Mouse (Mus musculus) CH12F3 (cell line): ENCODE data around the gene Gpha2.

Experiments used
- in situ Hi-C: fragments of 300-500 bp; cut with MboI; formaldehyde crosslinking; loops from 2 replicates; pipeline ENCODE4 v1.14.3; 2020; ENCODE audit warnings: low sequenced_read_pairs

Gene Gpha2

GRCm38 (mm10) chr19:6241274-6242107 lies 15.3 kb downstream of the Gpha2 start, which contains the start of gene Atg2a:
Atg2a (plus strand) TSS chr19:6241668.
- in situ Hi-C loops: no loop called here

GRCm38 (mm10) chr19:6242281-6242680 lies 16.1 kb downstream of the Gpha2 start:
- in situ Hi-C loops: no loop called here

- in situ Hi-C loops: no loop called here
Measured at GRCm38 (mm10) chr19:6243226-6243625, 17.0 kb downstream of the Gpha2 start.

GRCm38 (mm10) chr19:6245806-6246205 lies 19.6 kb downstream of the Gpha2 start:
- in situ Hi-C loops: no loop called here

GRCm38 (mm10) chr19:6247526-6248300 lies 21.5 kb downstream of the Gpha2 start:
- in situ Hi-C loops: no loop called here

- in situ Hi-C loops: no loop called here
Measured at GRCm38 (mm10) chr19:6253021-6253420, 26.8 kb downstream of the Gpha2 start.

- in situ Hi-C loops: loop anchor here (5.0 kb wide), 1 partner anchor 47 kb away; the partner anchor contains the start of gene Cdc42bpg
Measured at GRCm38 (mm10) chr19:6260428-6260827, 34.2 kb downstream of the Gpha2 start.

GRCm38 (mm10) chr19:6260946-6261345 lies 34.8 kb downstream of the Gpha2 start:
- in situ Hi-C loops: loop anchor here (5.0 kb wide), 1 partner anchor 46 kb away; the partner anchor contains the start of gene Cdc42bpg

GRCm38 (mm10) chr19:6261379-6261778 lies 35.2 kb downstream of the Gpha2 start:
- in situ Hi-C loops: loop anchor here (5.0 kb wide), 1 partner anchor 46 kb away; the partner anchor contains the start of gene Cdc42bpg

- in situ Hi-C loops: loop anchor here (5.0 kb wide), 1 partner anchor 45 kb away; the partner anchor contains the start of gene Cdc42bpg
Measured at GRCm38 (mm10) chr19:6262222-6262621, 36.0 kb downstream of the Gpha2 start.

- in situ Hi-C loops: loop anchor here (5.0 kb wide), 1 partner anchor 44 kb away; the partner anchor contains the start of gene Cdc42bpg
Measured at GRCm38 (mm10) chr19:6262839-6263433, 36.8 kb downstream of the Gpha2 start.

GRCm38 (mm10) chr19:6264200-6264599 lies 38.0 kb downstream of the Gpha2 start:
- in situ Hi-C loops: loop anchor here (5.0 kb wide), 1 partner anchor 43 kb away; the partner anchor contains the start of gene Cdc42bpg

GRCm38 (mm10) chr19:6264945-6265344 lies 38.8 kb downstream of the Gpha2 start:
- in situ Hi-C loops: loop anchor here (5.0 kb wide), 1 partner anchor 42 kb away; the partner anchor contains the start of gene Cdc42bpg

GRCm38 (mm10) chr19:6265727-6266182 lies 39.6 kb downstream of the Gpha2 start:
- in situ Hi-C loops: no loop called here

- in situ Hi-C loops: no loop called here
Measured at GRCm38 (mm10) chr19:6267306-6268169, 41.4 kb downstream of the Gpha2 start.

GRCm38 (mm10) chr19:6268170-6268528 lies 42.0 kb downstream of the Gpha2 start:
- in situ Hi-C loops: no loop called here

- in situ Hi-C loops: no loop called here
Measured at GRCm38 (mm10) chr19:6268670-6269132, 42.5 kb downstream of the Gpha2 start.

GRCm38 (mm10) chr19:6269798-6270475 lies 43.8 kb downstream of the Gpha2 start:
- in situ Hi-C loops: no loop called here

- in situ Hi-C loops: no loop called here
Measured at GRCm38 (mm10) chr19:6270661-6271060, 44.5 kb downstream of the Gpha2 start.
